Mouse (Mus musculus) E14TG2a.4 (cell line): ENCODE measurements around the gene B230217C12Rik.
"Not testable (repeated sequence)": the region's sequence is repeated elsewhere in the genome, so short reads cannot be mapped to it uniquely, and the experiment has no call there.

Experiments used
- H3K27me3 ChIP-seq: 2 replicates; pipeline ENCODE4 v1.6.1; 2014; ENCODE audit warnings: low read length, control low read depth; ENCODE audit not compliant: insufficient read depth
- H3K36me3 ChIP-seq: 2 replicates; pipeline ENCODE4 v1.6.1; 2014; ENCODE audit warnings: low read length, control low read depth; ENCODE audit not compliant: insufficient read depth
- H3K4me1 ChIP-seq: replicated peaks from 2 replicates; pipeline ENCODE4 v1.6.1; 2014; ENCODE audit warnings: low read depth, low read length, control low read depth
- H3K4me3 ChIP-seq: replicated peaks from 2 replicates; pipeline ENCODE4 v1.5.1; 2014; ENCODE audit warnings: mild to moderate bottlenecking, low read length
- H3K9me3 ChIP-seq: 2 replicates; pipeline ENCODE4 v1.6.1; 2014; ENCODE audit warnings: low read length, control low read depth
- CTCF ChIP-seq: conservative IDR thresholded peaks from 2 replicates; pipeline ENCODE4 v1.5.1; 2014; ENCODE audit warnings: low read length
- NANOG ChIP-seq: IDR thresholded peaks from 2 replicates; pipeline ENCODE4 v1.6.1; 2014; ENCODE audit warnings: borderline replicate concordance, low read length, mixed read lengths
- POU5F1 ChIP-seq: IDR thresholded peaks from 2 replicates; pipeline ENCODE4 v1.6.1; 2014; ENCODE audit warnings: low read length, borderline replicate concordance

Gene B230217C12Rik

DNA sequence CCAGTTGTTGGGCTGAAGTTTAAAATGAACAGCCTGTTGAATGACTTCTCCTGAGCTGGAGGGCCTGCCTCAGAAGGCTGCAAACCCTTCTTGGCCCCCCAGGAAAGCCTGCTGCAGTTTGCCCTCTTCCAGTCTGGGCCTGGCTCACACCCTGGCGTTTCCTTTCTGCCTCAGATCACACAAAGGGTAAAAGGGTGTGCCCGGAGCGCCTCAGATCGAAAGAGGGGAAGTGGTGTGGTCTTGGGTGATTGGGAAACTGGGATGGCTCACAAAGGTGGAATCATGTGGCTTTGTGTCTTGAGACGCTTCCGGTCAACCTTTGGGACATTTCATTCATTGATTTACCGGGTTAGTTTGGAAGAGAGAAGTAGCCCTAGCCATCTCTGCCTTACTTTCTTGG lies 14.2 kb upstream of the B230217C12Rik start:
- Histone ChIP-seq H3K27me3 (no peaks in the 10 kb centered on the region), H3K4me1 (peaks cover 97% of the 10 kb centered on the region), H3K4me3 (peak overlapping the region; percentile 57)

DNA sequence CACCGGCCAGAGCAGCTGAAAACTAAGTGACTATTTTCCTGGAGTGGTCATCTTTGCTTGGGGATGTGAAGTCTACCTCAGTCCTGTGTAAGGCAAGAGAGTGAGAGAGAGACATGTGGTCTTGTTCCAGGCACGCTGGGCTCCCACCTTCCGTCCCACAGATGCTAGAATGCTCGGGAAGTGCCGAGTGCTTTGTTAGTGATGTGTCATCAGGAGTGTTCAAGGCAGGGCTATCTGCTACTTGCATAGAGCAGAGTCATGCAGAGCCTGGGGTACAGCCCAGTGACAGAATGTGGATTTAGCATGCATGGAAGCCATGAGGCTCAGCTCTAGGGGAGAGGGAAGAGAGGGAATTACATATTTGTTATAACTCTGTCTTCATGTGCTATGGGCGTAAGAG lies 12.9 kb upstream of the B230217C12Rik start:
- no peaks in the 10 kb centered on the region for H3K9me3 ChIP-seq
- no peaks in the 10 kb centered on the region for H3K27me3 ChIP-seq
- no peak for TF ChIP-seq CTCF
- no peak for TF ChIP-seq POU5F1
- TF ChIP-seq NANOG: no peak
- peaks cover 97% of the 10 kb centered on the region for H3K4me1 ChIP-seq
- no peak overlapping the region for H3K4me3 ChIP-seq
- H3K36me3 ChIP-seq: peaks cover 95% of the 10 kb centered on the region

More for the DNA sequence above, 14.2 kb upstream of the B230217C12Rik start:
- TF ChIP-seq POU5F1 (no peak), CTCF (no peak), NANOG (no peak)
- no peaks in the 10 kb centered on the region for H3K9me3 ChIP-seq
- H3K36me3 ChIP-seq: peaks cover 96% of the 10 kb centered on the region

DNA sequence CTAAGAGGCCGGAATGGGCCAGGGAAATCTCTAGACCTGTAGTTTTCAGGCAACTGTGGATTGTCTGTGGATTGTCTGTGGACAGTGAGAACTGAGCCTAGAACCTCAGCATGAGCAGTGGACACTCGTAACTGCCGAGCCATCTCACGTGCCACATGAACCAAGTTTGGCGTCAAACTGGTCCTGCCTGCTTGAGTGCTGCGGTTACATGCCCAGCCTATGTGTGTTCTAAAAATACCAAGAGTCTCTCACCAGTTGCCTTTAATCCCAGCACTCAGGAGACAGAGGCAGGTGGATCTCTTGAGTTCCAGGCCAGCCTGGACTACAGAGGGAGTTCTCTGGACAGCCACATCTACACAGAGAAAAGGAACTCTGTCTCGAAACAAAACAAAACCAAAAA lies 11.2 kb upstream of the B230217C12Rik start:
- Histone ChIP-seq H3K27me3 (no peaks in the 10 kb centered on the region), H3K36me3 (peaks cover 97% of the 10 kb centered on the region), H3K4me3 (peak overlapping the region; percentile 26; the same call in 1 of the 2 replicates), H3K4me1 (peaks cover 99% of the 10 kb centered on the region), H3K9me3 (no peaks in the 10 kb centered on the region)
- TF ChIP-seq NANOG (no peak), POU5F1 (no peak), CTCF (no peak)

DNA sequence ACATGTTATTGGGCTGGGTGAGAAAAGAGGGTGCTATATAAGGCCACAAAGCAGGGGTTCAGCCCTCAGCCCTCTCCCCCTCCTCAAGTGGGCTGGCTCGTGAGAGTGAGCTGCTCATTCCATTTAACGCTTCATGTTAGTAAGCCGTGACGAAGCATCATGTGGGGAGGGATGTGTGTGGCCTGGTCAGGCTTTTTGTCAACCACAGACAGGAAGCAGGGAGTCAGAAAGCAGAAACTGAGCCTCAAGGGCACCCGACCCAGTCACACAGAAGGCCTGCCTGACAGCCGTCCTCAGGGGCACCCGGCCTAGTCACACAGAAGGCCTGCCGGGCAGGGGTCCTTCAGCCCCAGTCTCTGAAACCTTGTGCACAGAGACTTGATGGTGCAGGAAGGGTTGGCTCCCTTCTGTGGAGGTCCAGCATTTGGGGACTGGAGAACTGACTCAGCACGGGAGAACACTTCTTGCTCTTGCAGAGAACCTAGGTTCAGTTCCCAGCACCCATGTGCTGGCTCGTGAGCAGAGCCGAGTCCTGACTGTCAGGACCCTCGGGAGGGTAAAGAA lies 10.6 kb upstream of the B230217C12Rik start:
- Histone ChIP-seq H3K9me3 (no peaks in the 10 kb centered on the region), H3K4me1 (peaks cover 99% of the 10 kb centered on the region), H3K4me3 (peak overlapping the region; percentile 26), H3K27me3 (no peaks in the 10 kb centered on the region), H3K36me3 (peaks cover 97% of the 10 kb centered on the region)
- TF ChIP-seq NANOG (no peak), POU5F1 (no peak), CTCF (no peak)

DNA sequence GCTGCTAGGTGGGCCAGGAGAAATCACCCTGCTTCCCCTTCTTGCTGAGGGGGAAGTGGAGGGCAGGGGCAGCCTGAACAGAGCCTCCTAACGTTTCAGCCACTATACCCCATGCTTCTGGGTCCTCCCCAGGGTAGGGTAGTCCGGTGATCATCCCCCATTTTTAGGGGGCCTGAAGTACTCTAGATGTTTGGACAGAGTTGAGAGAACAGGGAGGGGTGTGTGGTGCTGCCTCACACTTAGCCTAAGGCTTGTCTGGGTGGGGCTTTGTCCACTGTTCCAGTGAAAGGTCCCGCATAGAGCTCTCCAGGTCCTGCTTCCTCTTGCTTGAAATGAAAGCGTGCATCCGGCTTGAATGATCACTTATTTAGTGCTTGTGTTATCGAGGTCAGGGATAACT lies 10.1 kb upstream of the B230217C12Rik start:
- Histone ChIP-seq H3K4me3 (no peak overlapping the region; the same call in 1 of the 2 replicates), H3K36me3 (peaks cover 97% of the 10 kb centered on the region), H3K4me1 (peaks cover 99% of the 10 kb centered on the region), H3K27me3 (no peaks in the 10 kb centered on the region), H3K9me3 (no peaks in the 10 kb centered on the region)
- TF ChIP-seq POU5F1: no peak
- TF ChIP-seq NANOG: no peak
- TF ChIP-seq CTCF: no peak

DNA sequence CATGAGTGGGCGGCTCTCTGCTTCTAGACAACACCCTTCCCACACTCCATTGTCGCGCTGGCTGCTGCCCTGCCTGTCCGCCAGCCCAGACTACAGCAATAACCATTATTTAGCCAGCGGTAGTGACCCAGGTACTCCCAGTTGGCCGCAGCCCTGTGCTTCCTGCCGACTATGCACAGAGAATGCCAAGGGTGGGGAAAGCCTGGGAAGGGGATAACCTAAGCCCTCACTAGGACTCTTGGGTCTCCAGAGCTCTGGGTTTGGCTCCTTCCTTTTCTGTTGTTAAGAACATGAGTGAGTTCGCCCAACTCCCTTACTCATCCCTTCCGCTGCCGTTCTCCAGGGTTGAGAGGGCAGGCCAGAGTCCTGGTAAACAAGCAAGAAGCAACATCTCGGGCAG lies 8.6 kb upstream of the B230217C12Rik start:
- H3K36me3 ChIP-seq: peaks cover 98% of the 10 kb centered on the region
- H3K27me3 ChIP-seq: no peaks in the 10 kb centered on the region
- TF ChIP-seq POU5F1: no peak
- TF ChIP-seq NANOG: no peak
- TF ChIP-seq CTCF: no peak
- H3K9me3 ChIP-seq: no peaks in the 10 kb centered on the region
- no peak overlapping the region for H3K4me3 ChIP-seq
- peaks cover 99% of the 10 kb centered on the region for H3K4me1 ChIP-seq

DNA sequence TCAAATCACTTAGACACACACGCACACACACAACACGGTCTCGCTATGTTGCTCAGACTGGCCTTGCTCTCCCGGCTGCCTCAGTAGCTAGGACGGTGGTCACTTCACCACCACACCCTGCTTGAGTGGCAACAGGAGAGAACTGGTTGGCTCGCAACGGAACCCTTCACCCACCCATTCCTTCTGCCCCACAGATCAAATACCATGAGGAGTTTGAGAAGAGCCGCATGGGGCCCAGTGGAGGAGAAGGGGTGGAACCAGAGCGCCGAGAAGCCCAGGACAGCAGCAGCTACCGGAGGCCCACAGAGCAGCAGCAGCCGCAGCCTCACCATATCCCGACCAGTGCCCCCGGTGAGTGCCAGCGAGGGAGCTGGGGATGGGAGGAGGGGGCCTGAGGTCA lies 7.2 kb upstream of the B230217C12Rik start:
- H3K4me3 ChIP-seq: no peak overlapping the region
- TF ChIP-seq NANOG: no peak
- no peak for TF ChIP-seq POU5F1
- TF ChIP-seq CTCF: no peak
- peaks cover 99% of the 10 kb centered on the region for H3K4me1 ChIP-seq
- no peaks in the 10 kb centered on the region for H3K27me3 ChIP-seq
- no peaks in the 10 kb centered on the region for H3K9me3 ChIP-seq
- H3K36me3 ChIP-seq: peaks cover 98% of the 10 kb centered on the region

DNA sequence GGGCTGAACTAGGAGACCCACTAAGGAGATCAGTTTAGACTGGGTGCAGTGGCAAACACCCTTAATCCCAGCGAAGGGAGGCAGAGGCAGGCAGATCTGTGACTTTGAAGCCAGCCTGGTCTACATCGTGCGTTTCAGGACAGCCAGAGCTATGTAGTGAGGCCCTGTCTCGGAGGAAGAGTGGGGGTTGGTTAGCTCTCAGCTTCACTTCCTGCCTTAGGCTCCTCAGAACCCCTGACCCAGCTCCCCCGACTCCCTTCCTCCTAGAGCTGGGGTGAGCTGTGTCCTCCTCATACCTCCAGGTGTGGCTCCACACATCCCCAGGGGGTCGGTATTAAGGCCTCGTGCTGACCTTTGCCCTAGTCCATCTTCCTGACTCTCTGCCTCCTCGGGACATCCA lies 4.0 kb upstream of the B230217C12Rik start:
- peaks cover 73% of the 10 kb centered on the region for H3K36me3 ChIP-seq
- no peaks in the 10 kb centered on the region for H3K9me3 ChIP-seq
- no peak overlapping the region for H3K4me3 ChIP-seq
- TF ChIP-seq POU5F1 (no peak), CTCF (no peak), NANOG (no peak)
- peaks cover 95% of the 10 kb centered on the region for H3K4me1 ChIP-seq
- no peaks in the 10 kb centered on the region for H3K27me3 ChIP-seq

DNA sequence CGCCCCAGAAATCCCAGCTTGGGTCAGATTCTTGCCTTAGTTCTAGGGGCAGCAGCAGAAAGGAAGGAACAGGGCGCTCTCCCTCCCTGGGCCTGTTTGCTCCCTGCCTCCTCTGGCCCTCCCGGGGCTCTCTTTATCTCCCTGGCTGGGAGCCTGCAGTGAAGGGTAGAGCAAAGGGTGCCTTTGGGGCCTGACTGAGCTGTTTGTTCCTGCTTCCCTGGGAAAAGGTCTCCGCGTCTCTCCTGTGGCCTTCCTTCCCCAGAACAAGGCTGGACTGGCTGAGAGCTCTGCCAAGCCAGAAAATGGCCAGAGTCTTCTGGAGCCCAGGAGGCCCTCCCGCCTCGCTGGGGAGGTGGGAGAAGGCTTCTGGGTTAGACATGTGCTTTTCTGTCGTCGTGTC lies 3.5 kb upstream of the B230217C12Rik start:
- Histone ChIP-seq H3K36me3 (peaks cover 68% of the 10 kb centered on the region), H3K4me1 (peaks cover 95% of the 10 kb centered on the region)
- not testable (repeated sequence) for H3K9me3 ChIP-seq, H3K27me3 ChIP-seq, H3K4me3 ChIP-seq
